Mouse (Mus musculus) midbrain, postnatal 0 days (tissue): Measurements from ENCODE around the gene Pglyrp2. TPM values are rescaled to one million over a fixed set of nuclear protein-coding genes. Genes with fewer than 3 reads are reported as not detected.
A peak's percentile ranks its signal among the peaks of the same experiment; 100 is the strongest.

Source experiments
- ATAC-seq: fragments of 200-750 bp; cut with Nextera tagmentation; 2 replicates; pipeline ENCODE4 v1.8.0; 2017; ENCODE audit warnings: moderate number of reproducible peaks, mild to moderate bottlenecking, moderate TSS enrichment, moderate library complexity; ENCODE audit not compliant: low FRiP score
- DNase-seq: peaks from one replicate; pipeline ENCODE4 v3.0.0-alpha.2; 2015; ENCODE audit warnings: low spot score
- H3K27ac ChIP-seq: fragments of 300-500 bp; sonication (generic); 2 replicates; pipeline ENCODE4 v1.5.1; 2014; ENCODE audit warnings: low read depth, mild to moderate bottlenecking, low read length, mixed read lengths
- H3K27me3 ChIP-seq: fragments of 300-500 bp; sonication (generic); 2 replicates; pipeline ENCODE4 v1.6.1; 2014; ENCODE audit warnings: low read length, control low read depth, mixed read lengths; ENCODE audit not compliant: insufficient read depth
- H3K36me3 ChIP-seq: fragments of 300-500 bp; sonication (generic); 2 replicates; pipeline ENCODE4 v1.6.1; 2014; ENCODE audit warnings: low read length, control low read depth, mixed read lengths; ENCODE audit not compliant: insufficient read depth
- H3K4me1 ChIP-seq: fragments of 300-500 bp; sonication (generic); 2 replicates; pipeline ENCODE4 v1.6.1; 2014; ENCODE audit warnings: mild to moderate bottlenecking, control low read depth, antibody characterized with exemption, low read length, mixed read lengths; ENCODE audit not compliant: insufficient read depth
- H3K4me2 ChIP-seq: fragments of 300-500 bp; sonication (generic); 2 replicates; pipeline ENCODE4 v1.6.1; 2014; ENCODE audit warnings: low read depth, mild to moderate bottlenecking, low read length, mixed read lengths; ENCODE audit not compliant: poor library complexity, severe bottlenecking
- H3K4me3 ChIP-seq: fragments of 300-500 bp; sonication (generic); 2 replicates; pipeline ENCODE4 v1.5.1; 2014; ENCODE audit warnings: low read depth, mild to moderate bottlenecking, low read length, moderate library complexity
- H3K9ac ChIP-seq: fragments of 300-500 bp; sonication (generic); replicated peaks from 2 replicates; pipeline ENCODE4 v1.6.1; 2014; ENCODE audit warnings: mild to moderate bottlenecking, low read length, moderate library complexity, mixed read lengths; ENCODE audit not compliant: poor library complexity, severe bottlenecking
- H3K9me3 ChIP-seq: fragments of 300-500 bp; sonication (generic); 2 replicates; pipeline ENCODE4 v1.6.1; 2016; ENCODE audit warnings: low read length, control low read depth
- CTCF ChIP-seq: IDR thresholded peaks from 2 replicates; pipeline ENCODE4 v1.5.1; 2016; ENCODE audit warnings: antibody characterized with exemption, mild to moderate bottlenecking
- WGBS: fragments of 180-500 bp; shearing (Covaris S2); extraction: QIAGEN DNeasy Blood & Tissue Kit; methylation state at CpG from one replicate; pipeline ENCODE4 v1.1.7; 2014; 5-methylcytosine and 5-hydroxymethylcytosine counted together
- polyA plus RNA-seq: library from polyadenylated mRNA; unstranded; fragments of >200 nt; fragmentation: Nextera tagmentation; extraction: Ambion mirVana; gene quantifications from 2 replicates; pipeline ENCODE4 v1.2.1, GENCODE M21; 2015
- total RNA-seq: library from RNA; depleted of rRNA; stranded (reverse); fragments of >200 nt; gene quantifications from 2 replicates; pipeline ENCODE4 v1.2.3, GENCODE M21; 2014

Pglyrp2 gene
- total and polyA plus RNA-seq, 2 experiments from 2014 or later: not detected

DNA sequence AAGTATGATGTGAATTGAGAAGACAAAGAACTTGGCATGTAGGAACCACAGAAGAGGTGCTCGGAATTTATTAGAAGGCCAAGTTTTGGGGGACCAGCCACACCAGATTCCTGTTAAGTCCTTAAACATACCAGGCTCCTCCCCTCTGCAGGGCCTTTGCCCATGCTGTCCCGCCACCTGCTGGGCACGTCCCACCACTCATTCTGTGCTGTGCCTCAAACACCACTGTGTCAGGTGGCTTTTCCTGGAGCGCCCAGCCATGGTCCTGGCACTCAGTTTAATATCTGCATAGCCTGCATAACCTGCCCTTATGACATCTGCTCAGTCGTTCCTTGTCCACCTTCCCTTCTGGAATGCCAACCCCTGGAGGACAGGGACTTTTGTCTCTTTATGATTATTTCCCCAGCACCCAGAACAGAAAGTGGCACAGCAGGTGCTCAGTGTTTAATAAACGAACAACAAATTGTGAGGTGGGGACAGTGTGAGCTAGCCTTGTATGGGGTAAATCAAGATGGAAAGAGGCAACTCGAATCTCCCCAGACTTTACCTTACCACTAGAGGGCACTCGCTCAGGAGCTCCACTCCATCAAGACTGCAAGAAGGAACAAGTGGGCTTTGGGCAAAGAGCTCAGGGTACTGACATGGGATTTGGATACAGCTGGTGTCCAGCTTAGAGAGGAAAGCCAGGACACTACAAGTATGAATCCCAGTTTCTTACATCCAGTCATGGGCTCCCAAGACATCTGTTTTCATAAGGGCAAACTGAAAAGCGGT lies 37.1 kb downstream of the Pglyrp2 start:
- Histone ChIP-seq H3K4me1 (no peaks in the 10 kb centered on the region), H3K9me3 (no peaks in the 10 kb centered on the region), H3K4me2 (no peak overlapping the region), H3K4me3 (no peak overlapping the region), H3K27me3 (peaks cover 12% of the 10 kb centered on the region), H3K27ac (no peak overlapping the region), H3K36me3 (peaks cover 32% of the 10 kb centered on the region), H3K9ac (no peak overlapping the region)
- ATAC-seq (no peak), DNase-seq (no peak)
- peak; percentile 64 for TF ChIP-seq CTCF
- WGBS: 76% methylated on average over 9 of the region's 9 CpGs

DNA sequence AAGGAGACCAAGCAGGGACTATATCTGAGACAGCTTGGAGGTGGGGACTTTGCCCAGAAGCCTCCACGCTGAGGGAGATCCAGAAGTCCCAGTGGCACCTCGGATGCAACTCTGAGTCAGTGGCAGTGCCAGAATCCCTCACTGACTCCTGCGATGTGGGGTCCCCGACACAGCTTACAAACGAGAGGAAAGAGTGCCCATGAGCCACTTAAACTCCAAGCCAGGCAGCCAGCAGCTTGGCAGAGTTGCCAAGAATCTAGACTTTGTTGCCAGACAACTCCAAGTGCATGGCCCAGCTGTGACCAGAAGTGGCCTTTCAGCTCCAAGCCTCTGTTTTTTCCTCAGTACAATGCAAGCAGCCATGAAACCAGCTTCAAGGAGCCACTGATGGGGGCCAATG lies 40.3 kb downstream of the Pglyrp2 start:
- Histone ChIP-seq H3K27me3 (no peaks in the 10 kb centered on the region), H3K9me3 (no peaks in the 10 kb centered on the region), H3K4me1 (no peaks in the 10 kb centered on the region), H3K4me3 (no peak overlapping the region), H3K9ac (no peak overlapping the region), H3K36me3 (peaks cover 43% of the 10 kb centered on the region), H3K27ac (no peak overlapping the region), H3K4me2 (no peak overlapping the region)
- DNase-seq: peak; percentile 65
- TF ChIP-seq CTCF: no peak
- ATAC-seq: no peak
- WGBS: 76% methylated on average over 5 of the region's 5 CpGs

DNA sequence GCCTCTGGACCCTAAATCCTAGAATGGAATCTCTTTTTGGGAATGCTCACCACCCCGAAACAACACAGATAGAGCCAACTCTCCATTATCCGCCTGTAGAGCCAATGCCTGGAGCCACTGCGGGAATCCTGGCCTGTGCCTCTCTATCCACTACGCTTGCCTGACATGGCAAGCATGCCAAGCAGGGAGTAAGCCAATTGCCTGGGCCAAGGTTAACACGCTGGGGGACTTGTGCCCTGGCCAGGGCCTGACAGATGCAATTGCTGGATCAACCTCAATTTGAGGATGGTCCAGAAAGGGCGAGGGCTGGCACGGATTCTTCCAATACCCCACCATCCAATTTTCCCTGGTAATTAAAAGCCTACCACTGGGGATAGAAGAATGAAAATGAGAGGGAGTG lies 41.4 kb downstream of the Pglyrp2 start:
- Histone ChIP-seq H3K27me3 (no peaks in the 10 kb centered on the region), H3K4me3 (no peak overlapping the region), H3K9ac (no peak overlapping the region), H3K9me3 (no peaks in the 10 kb centered on the region), H3K4me2 (no peak overlapping the region), H3K36me3 (peaks cover 53% of the 10 kb centered on the region), H3K27ac (no peak overlapping the region), H3K4me1 (no peaks in the 10 kb centered on the region)
- DNase-seq (peak; percentile 87), ATAC-seq (peak; percentile 47)
- no peak for TF ChIP-seq CTCF
- WGBS: 88% methylated on average over 7 of the region's 7 CpGs

DNA sequence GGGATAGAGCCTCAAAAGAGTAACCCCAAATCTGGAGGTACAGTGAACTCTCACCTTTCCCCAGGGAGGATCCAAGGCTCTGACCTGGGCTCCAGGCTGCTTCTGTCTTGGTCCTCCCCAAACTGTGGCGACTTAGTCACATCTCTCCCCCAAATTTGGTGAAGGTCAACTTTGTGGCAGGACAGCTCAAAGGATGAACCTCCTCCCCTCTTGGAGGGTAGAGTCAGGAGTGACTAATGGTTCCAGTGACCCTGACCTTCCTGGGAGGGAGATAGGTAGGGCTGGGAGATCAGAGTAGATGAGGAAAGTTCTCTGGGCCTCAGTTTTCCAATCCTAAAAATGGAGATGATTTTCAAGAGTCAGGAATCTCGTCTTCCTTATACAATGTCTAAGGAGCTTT lies 45.2 kb downstream of the Pglyrp2 start:
- DNase-seq: no peak
- no peak for TF ChIP-seq CTCF
- Histone ChIP-seq H3K27ac (no peak overlapping the region), H3K36me3 (peaks cover 50% of the 10 kb centered on the region), H3K4me2 (no peak overlapping the region), H3K9me3 (no peaks in the 10 kb centered on the region), H3K4me1 (no peaks in the 10 kb centered on the region), H3K9ac (no peak overlapping the region), H3K27me3 (no peaks in the 10 kb centered on the region), H3K4me3 (no peak overlapping the region)
- no peak for ATAC-seq
- 83% methylated on average over 2 of the region's 2 CpGs for WGBS

DNA sequence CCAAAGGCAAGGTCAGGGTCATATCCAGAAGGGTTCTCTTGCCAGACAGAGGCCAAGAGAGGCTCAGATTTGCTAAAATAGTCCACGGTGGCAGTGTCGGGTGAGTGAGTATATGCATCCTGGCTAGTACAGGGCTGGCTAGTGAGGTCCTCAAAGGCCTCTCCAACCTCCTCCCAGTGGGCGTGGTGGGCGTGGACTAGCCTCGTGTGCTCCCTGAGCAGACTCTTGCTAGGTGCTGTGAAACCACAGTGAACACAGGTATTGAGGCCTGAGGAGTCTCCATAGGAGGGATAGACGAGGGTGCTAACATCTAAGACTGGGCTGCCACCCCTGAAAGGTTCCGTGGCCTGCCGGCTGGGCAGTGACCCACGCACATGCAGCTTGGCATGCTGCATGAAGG lies 46.8 kb downstream of the Pglyrp2 start:
- no peak for ATAC-seq
- no peaks in the 10 kb centered on the region for H3K4me1 ChIP-seq

DNA sequence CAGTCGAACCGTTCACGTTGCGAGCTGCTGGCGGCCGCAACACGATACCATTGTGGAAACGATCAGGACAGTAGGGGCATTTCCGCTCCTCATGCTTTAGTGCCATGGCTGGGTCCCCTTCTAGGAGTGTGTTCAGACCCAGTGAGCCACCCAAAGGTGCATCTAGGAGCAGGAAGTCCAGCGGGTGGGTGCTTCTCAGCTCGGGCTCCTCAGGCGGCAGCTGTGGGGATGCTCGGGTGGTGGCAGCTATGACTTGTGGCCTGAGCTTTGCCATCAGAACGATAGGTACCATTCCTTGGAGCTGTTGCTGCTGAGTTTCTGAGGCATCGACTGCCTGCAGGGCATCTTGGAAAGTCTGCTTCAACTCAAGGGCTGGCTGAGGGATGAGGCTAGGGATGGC lies 47.5 kb downstream of the Pglyrp2 start:
- Histone ChIP-seq H3K9me3 (no peaks in the 10 kb centered on the region), H3K27ac (no peak overlapping the region), H3K4me2 (no peak overlapping the region), H3K36me3 (peaks cover 30% of the 10 kb centered on the region), H3K4me1 (no peaks in the 10 kb centered on the region), H3K4me3 (no peak overlapping the region), H3K9ac (no peak overlapping the region), H3K27me3 (no peaks in the 10 kb centered on the region)
- 90% methylated on average over 15 of the region's 15 CpGs for WGBS
- no peak for ATAC-seq
- TF ChIP-seq CTCF: no peak
- no peak for DNase-seq

More for the DNA sequence above, 46.8 kb downstream of the Pglyrp2 start:
- no peak for DNase-seq
- Histone ChIP-seq H3K27me3 (no peaks in the 10 kb centered on the region), H3K4me3 (no peak overlapping the region), H3K4me2 (no peak overlapping the region), H3K27ac (no peak overlapping the region), H3K9ac (no peak overlapping the region), H3K9me3 (no peaks in the 10 kb centered on the region), H3K36me3 (peaks cover 36% of the 10 kb centered on the region)
- 87% methylated on average over 9 of the region's 9 CpGs for WGBS
- no peak for TF ChIP-seq CTCF
